Mouse (Mus musculus): Measurements from ENCODE around the gene Csdc2. TPM values are rescaled to one million over a fixed set of nuclear protein-coding genes. Genes with fewer than 3 reads are reported as not detected.
"Not testable (repeated sequence)": the region's sequence is repeated elsewhere in the genome, so short reads cannot be mapped to it uniquely, and the experiment has no call there.

Gene Csdc2
- 100 to 1,000 TPM; 109 to 112 TPM for total RNA-seq (2021)
- long read RNA-seq, experiment 1, transcript Csdc2-201 (4 exons, 2,490 nt) = major isoform, 161 of 218 reads
- long read RNA-seq, experiment 1, partial matches to known transcripts = 43 of 218 reads
- long read RNA-seq, experiment 1, other reads (novel, unspliced or antisense) = 13 of 218 reads
- long read RNA-seq, experiment 2, transcript Csdc2-201 (4 exons, 2,490 nt) = major isoform, 215 of 261 reads
- long read RNA-seq, experiment 2, partial matches to known transcripts = 32 of 261 reads
- long read RNA-seq, experiment 2, other reads (novel, unspliced or antisense) = 11 of 261 reads

- DNase-seq (ENCODE audit: low spot score in 2 of 2) = peak; percentile 58 to 62
- intact Hi-C loops (cut with DNase I) = loop anchor here (5.0 kb wide), 1 partner anchor 51 kb away; the partner anchor contains the start of gene Xrcc6
Observed at GRCm38 (mm10) chr15:81936679-81937078, at the start of gene Csdc2. Csdc2 (plus strand) TSS chr15:81936759.

GRCm38 (mm10) chr15:81886795-81887550, 49.6 kb upstream of the Csdc2 start:
- no peak for DNase-seq (ENCODE audit: low spot score in 2 of 2)
- intact Hi-C loops (cut with DNase I) = no loop called here

GRCm38 (mm10) chr15:81889175-81889574, 47.4 kb upstream of the Csdc2 start:
- intact Hi-C loops (cut with DNase I) = no loop called here

GRCm38 (mm10) chr15:81891140-81891802, 45.3 kb upstream of the Csdc2 start:
- DNase-seq (ENCODE audit: low spot score in 2 of 2) = peak; percentile 65 to 71
- intact Hi-C loops (cut with DNase I) = no loop called here

More at GRCm38 (mm10) chr15:81889175-81889574, 47.4 kb upstream of the Csdc2 start:
- DNase-seq (ENCODE audit: low spot score in 2 of 2) = no peak

- intact Hi-C loops (cut with DNase I) = no loop called here
- no peak for DNase-seq (ENCODE audit: low spot score in 2 of 2)
Observed at GRCm38 (mm10) chr15:81891822-81892580, 44.6 kb upstream of the Csdc2 start.

DNA sequence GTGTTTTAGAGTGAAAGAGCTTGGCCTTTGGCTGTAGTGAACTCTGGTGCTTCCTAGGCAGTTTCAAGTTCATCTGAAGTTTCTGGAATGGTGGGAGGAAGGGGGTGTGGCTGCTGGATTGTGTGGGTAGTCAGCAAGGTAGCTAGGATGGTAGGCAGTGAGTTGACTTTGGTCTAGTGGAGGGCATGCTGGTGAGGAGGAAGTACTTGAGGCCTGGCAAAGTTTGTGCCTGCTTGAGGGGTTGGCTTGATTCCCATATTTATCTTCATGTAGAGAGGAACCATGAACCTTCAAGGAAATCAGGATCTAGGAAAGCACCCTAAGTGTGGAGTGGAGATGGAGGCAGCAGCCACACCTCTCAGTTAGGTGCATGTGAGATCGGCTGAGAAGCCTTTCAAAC, 42.6 kb upstream of the Csdc2 start:
- no peak for DNase-seq (ENCODE audit: low spot score in 2 of 2)
- intact Hi-C loops (cut with DNase I) = no loop called here

DNA sequence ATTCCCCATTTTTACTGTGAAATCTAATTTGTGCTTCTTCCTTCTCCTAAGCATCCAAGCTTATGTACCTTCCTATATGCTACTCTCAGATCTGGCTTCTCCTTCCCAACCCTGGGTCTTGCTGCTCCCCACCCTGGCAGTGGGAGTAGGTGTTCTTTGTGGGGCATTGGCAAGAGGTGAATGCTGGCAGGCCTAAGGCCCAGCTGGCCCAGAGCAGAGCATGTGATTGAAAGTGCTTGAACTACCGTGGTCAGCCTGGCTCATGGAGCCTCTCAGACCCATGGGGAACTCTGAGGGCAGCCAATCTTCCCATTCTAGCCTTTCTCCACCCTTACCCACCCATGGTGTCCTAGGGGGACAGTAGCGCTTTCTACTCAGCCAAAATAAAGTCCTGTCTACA, 40.2 kb upstream of the Csdc2 start:
- DNase-seq (ENCODE audit: low spot score in 2 of 2) = no peak
- intact Hi-C loops (cut with DNase I) = no loop called here

GRCm38 (mm10) chr15:81897607-81898285, 38.8 kb upstream of the Csdc2 start:
- DNase-seq (ENCODE audit: low spot score in 2 of 2) = no peak
- intact Hi-C loops (cut with DNase I) = no loop called here

DNA sequence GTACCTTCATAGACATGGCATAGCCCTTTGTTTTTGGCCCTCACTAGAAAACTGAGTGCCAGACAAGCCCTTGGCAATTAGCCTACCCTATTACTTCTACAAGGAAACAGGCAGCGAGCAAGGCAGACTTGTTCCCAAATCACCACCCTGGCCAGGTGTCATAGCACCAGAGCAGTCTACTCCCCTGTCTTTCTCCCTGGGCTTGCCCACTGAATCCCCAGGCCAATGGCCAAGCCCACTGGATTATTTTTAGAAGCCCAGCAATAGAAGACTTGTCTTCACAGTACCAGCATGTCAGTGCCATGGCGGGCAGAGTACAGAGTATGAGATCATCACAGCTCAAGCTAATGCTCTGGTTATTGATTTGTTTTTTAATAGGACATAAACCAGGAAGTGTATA, 37.8 kb upstream of the Csdc2 start:
- intact Hi-C loops (cut with DNase I) = no loop called here
- DNase-seq (ENCODE audit: low spot score in 2 of 2) = no peak

DNA sequence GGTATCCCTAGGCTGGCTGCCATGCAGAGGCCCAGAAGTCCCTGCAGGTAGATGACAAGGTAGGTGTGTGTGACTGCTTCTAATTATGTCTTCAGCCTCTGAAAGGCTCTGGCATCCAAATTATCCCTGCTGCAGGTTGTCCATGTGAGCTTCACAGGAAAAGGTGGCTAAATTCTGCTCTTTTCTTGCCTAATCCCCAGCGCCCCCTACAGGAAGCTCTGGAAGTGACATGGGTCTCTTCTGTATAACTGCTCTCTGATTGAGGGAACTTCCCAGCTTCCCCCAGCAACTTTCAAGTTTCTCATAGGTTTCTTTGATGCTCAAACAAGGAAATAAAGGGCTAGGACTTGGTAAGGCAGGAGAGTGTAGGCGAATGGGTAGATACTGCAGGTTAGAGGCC, 31.6 kb upstream of the Csdc2 start:
- peak; percentile 83 to 86 for DNase-seq (ENCODE audit: low spot score in 2 of 2)
- intact Hi-C loops (cut with DNase I) = loop anchor here (2.0 kb wide), 1 partner anchor 74 kb away; no protein-coding TSS in a partner anchor

- intact Hi-C loops (cut with DNase I) = no loop called here
- no peak for DNase-seq (ENCODE audit: low spot score in 2 of 2)
Observed at GRCm38 (mm10) chr15:81907953-81908352, 28.6 kb upstream of the Csdc2 start.

DNA sequence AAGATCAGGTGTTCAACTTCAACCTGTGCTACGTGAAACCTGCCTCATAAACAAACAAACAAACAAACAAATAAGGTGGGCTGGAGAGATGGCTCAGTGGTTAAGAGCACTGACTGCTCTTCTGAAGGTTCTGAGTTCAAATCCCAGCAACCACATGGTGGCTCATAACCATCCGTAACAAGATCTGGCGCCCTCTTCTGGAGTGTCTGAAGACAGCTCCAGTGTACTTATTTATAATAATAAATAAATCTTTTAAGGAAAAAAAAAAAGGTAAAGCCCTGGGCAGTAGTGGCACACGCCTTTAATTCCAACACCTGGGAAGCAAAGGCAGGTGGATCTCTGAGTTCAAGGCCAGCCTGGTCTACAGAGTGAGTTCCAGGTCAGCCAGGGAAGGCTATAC, 27.8 kb upstream of the Csdc2 start:
- intact Hi-C loops (cut with DNase I) = not testable (repeated sequence)

GRCm38 (mm10) chr15:81912498-81912897, 24.1 kb upstream of the Csdc2 start:
- DNase-seq (ENCODE audit: low spot score in 2 of 2) = no peak
- intact Hi-C loops (cut with DNase I) = no loop called here

More for the DNA sequence above, 27.8 kb upstream of the Csdc2 start:
- not testable (repeated sequence) for DNase-seq (ENCODE audit: low spot score in 2 of 2)

DNA sequence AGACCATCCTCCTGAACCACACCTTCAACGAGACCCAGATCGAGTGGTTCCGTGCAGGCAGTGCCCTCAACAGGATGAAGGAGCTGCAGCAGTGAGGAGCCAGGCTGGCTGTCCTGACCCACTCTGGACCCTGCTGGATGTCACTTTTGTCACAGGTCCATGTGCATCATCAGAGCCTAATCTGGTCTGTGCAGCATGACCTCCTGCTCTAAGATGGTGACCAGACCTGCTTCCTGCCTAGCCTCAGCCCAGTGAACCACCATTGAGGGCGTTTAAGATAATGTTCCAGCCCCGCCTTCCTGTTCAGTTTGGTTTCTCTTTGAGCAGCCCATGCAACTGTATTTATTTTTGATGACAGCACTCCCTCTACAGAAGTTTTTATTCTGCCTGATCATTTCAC, 21.9 kb upstream of the Csdc2 start:
- intact Hi-C loops (cut with DNase I) = loop anchor here (5.0 kb wide), 1 partner anchor 82 kb away; no protein-coding TSS in a partner anchor

DNA sequence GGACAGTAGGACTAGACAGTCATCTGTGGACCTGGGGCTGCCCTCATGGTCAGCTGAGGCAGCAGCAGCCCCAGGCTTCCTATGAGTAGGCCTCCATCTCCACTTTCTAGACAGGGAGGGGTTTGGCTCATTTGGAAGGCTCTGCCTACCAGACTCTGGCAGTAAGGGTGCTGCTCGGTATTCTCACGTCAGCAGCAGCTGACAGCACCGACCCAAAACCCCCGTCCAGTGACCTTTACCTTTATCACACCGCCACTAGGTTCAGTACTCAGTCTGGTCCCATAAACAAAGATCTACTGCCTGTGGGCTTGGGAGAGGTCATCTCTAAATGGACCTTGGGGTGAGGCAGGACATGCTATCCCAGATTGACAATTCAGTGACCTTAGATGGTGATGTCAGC, 20.9 kb upstream of the Csdc2 start:
- DNase-seq (ENCODE audit: low spot score in 2 of 2) = no peak
- intact Hi-C loops (cut with DNase I) = loop anchor here (5.0 kb wide), 1 partner anchor 83 kb away; no protein-coding TSS in a partner anchor

More for the DNA sequence above, 21.9 kb upstream of the Csdc2 start:
- no peak for DNase-seq (ENCODE audit: low spot score in 2 of 2)

GRCm38 (mm10) chr15:81917201-81917600, 19.4 kb upstream of the Csdc2 start:
- intact Hi-C loops (cut with DNase I) = loop anchor here (5.0 kb wide), 1 partner anchor 85 kb away; no protein-coding TSS in a partner anchor
- no peak for DNase-seq (ENCODE audit: low spot score in 2 of 2)

DNA sequence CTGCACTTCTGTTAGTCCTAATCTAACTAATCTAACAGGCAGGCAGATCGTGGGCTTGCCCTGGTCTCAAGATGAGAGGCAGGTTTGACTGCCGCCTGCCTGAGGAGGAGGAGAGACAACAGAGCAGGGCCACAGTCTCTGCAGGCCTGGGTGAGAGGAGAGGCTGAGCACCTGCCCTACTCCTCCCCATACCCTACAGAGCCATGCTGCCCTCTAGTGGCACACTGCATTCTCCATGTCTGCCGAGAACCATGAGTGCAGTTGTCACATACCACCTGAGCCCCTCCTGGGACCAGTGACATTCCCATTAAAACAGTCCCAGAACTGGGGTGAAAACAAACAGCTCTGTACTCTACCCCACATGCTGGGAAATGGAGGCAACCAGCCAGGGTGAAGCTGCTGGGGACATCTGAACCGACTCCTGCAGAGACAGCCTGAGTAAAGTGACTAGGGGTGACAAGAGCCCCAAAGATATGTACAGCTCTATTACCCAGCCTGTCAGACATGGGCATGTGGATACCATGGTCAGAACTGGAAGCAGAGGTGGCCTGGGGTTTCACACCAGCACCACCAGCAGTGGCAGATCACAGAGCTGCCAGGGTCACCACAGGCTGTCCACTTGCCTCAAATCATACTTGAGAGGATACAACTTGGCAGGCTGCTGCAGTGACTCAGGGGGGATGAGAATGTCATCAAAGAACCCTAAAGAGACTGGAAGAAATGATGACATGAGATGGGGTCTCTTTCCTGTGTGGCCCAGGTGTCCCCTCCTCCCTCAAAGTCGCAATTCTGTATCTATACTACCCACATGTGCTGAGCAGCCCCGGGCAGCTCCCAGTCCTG, 18.7 kb upstream of the Csdc2 start:
- DNase-seq (ENCODE audit: low spot score in 2 of 2) = peak; percentile 61 to 76
- intact Hi-C loops (cut with DNase I) = loop anchor here (5.0 kb wide), 1 partner anchor 86 kb away; no protein-coding TSS in a partner anchor

DNA sequence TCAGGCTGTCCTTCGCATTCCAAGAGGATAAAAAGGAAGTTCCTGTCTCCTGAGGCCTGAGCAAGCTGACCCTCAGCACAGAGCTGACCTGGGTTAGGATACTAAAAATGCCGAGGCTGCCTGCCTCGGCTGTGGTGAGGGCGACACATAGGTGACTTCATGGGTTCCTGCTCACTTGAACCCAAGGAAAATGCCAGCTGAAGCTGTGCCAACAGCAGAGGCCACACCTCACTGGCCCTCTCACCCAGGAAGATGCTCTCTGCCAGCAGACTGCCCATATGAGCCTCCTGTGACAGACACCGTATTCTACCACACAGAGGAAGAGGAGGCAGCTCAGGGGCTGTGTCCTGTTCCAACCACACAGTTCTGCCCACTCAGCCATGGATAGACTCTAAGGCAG, 17.5 kb upstream of the Csdc2 start:
- intact Hi-C loops (cut with DNase I) = loop anchor here (5.0 kb wide), 1 partner anchor 87 kb away; no protein-coding TSS in a partner anchor
- DNase-seq (ENCODE audit: low spot score in 2 of 2) = no peak

Measured in left cerebral cortex, postnatal 14 days (tissue).